Mouse (Mus musculus) cortical plate, adult 2 months (tissue): ENCODE results near the gene Cyp26b1.

Experiments
- CTCF ChIP-seq: fragments of 200-500 bp; IDR thresholded peaks from 2 replicates; pipeline ENCODE4 v1.5.1; 2011; ENCODE audit warnings: mild to moderate bottlenecking, control low read depth, low read length; ENCODE audit not compliant: insufficient read depth; ENCODE audit errors: extremely low read depth
- POLR2A ChIP-seq: fragments of 200-500 bp; IDR thresholded peaks from 2 replicates; pipeline ENCODE4 v1.6.1; 2011; ENCODE audit warnings: mild to moderate bottlenecking, low read length, control low read depth; ENCODE audit not compliant: insufficient read depth; ENCODE audit errors: extremely low read depth

DNA sequence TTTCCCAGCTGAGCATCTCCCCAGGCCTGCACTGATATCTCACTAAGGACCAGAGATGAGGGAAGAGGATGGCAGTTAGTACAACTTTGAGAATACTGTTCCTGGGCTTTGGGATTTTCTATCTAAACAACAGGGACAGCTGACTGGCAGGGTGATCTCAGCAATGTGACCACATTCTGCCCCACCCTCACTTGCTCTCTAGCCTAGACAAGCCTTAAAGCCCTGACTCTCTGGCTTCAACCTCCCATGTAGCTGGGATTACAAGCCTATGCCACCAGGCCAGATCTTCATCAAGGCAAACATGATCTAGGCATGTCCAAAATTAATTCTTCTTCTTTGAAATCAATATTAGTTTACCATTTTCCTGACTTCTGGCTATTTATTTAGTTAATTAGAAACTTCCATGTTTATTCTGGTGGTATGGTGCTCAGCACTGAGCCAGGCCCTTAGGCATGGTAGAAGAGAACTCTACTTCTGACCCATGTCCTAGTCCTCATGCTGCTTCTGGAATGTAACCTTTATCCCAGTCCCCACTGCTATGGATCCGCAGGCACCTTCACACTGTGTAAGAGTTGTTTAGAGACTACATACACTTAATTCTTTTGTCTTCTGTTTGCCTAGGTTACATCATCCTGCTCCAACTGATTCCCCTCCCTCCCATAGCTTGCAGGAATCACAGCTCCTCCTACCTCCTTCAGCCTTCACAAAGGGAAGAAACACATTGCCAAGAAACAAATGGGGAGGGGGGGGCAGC, 7.6 kb upstream of the Cyp26b1 start:
- TF ChIP-seq POLR2A (no peak), CTCF (no peak)
